Mouse (Mus musculus): ENCODE measurements around the gene Rrp1. TPM values are rescaled to one million over a fixed set of nuclear protein-coding genes. Genes with fewer than 3 reads are reported as not detected.

The Rrp1 gene
- polyA plus RNA-seq, 1 experiment = 42.0 TPM

DNA sequence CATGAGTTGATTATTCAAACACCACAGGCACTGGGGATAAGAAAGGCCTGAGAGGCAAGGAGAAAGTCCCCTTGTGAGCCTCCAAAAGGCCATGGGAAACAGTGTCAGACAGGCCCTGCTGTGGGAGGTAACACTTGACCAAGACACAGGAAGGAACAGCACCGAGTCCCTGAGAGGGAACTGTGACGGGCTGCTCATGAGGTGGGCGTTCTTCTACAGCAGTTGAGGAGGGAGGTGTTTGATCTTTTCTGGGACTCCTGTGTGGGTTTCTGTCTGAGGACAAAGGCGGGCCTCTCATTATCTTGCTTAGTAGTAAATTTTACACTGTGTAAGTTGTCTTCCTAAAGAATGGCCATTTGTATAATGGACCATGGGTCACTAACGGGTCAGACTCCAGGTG is 27.3 kb downstream of the Rrp1 start:
- 83% methylated on average over 5 of the region's 5 CpGs for WGBS
- Histone ChIP-seq H3K27me3 (ENCODE audit: control insufficient read depth, insufficient read depth, low read length) (no peaks in the 10 kb centered on the region), H3K27ac (ENCODE audit: insufficient read depth, low read depth, low read length) (no peak overlapping the region), H3K4me1 (ENCODE audit: control insufficient read depth, insufficient read depth, insufficient read length, low read length) (no peaks in the 10 kb centered on the region; the same call in 1 of the 2 replicates), H3K36me3 (ENCODE audit: control insufficient read depth, insufficient read depth, low read length) (no peaks in the 10 kb centered on the region), H3K4me3 (ENCODE audit: low read depth, low read length) (no peak overlapping the region)
- no peak for TF ChIP-seq POLR2A (IDR thresholded peaks at IDR 0.05; ENCODE audit: low read depth, low read length)
- no peak for TF ChIP-seq CTCF (IDR thresholded peaks at IDR 0.05; ENCODE audit: extremely low read depth, insufficient read length, insufficient replicate concordance, low read depth, low read length)

DNA sequence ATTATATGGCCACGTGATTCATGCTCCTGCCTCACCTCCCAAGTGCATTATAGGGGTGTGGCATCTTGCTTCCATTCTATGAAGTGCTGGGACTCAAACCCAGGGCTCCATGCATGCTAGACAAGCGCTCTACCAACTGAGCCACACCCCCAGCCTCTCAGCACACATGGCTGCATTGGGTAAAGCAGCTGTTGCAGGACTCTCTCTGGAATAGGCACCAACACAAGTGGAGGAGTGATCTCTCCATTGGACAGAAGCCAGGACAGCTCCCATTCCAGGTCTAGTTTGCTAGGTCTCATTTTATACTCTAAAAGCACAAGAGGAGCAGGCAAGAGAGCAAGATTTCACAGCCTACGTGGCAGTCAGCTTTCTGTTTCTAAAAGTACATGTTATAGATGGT is 29.3 kb downstream of the Rrp1 start:
- H3K27ac ChIP-seq (ENCODE audit: insufficient read depth, low read depth, low read length) = no peak overlapping the region
- no peaks in the 10 kb centered on the region for H3K36me3 ChIP-seq (ENCODE audit: control insufficient read depth, insufficient read depth, low read length)
- TF ChIP-seq CTCF (IDR thresholded peaks at IDR 0.05; ENCODE audit: extremely low read depth, insufficient read length, insufficient replicate concordance, low read depth, low read length) = no peak
- no peak for TF ChIP-seq POLR2A (IDR thresholded peaks at IDR 0.05; ENCODE audit: low read depth, low read length)
- H3K4me1 ChIP-seq (ENCODE audit: control insufficient read depth, insufficient read depth, insufficient read length, low read length) = no peaks in the 10 kb centered on the region
- WGBS = 63% methylated on average over 3 of the region's 3 CpGs
- H3K27me3 ChIP-seq (ENCODE audit: control insufficient read depth, insufficient read depth, low read length) = no peaks in the 10 kb centered on the region
- H3K4me3 ChIP-seq (ENCODE audit: low read depth, low read length) = no peak overlapping the region

DNA sequence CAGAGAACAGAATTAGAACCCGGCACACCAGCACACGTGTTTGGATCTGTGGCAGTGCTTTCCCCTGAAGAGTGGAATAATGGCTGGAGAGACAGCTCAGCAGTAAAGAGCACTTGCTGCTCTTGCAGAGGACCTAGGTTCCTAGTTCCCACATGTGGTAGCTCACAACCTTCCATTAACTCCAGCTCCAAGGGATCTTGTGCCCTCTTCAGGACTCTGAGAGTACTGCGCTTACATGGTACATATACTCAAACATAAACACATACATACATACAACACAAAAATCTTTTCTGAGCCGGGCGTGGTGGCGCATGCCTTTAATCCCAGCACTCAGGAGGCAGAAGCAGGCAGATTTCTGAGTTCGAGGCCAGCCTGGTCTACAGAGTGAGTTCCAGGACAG is 34.3 kb downstream of the Rrp1 start:
- Histone ChIP-seq H3K4me1 (ENCODE audit: control insufficient read depth, insufficient read depth, insufficient read length, low read length) (no peaks in the 10 kb centered on the region), H3K27ac (ENCODE audit: insufficient read depth, low read depth, low read length) (no peak overlapping the region), H3K27me3 (ENCODE audit: control insufficient read depth, insufficient read depth, low read length) (no peaks in the 10 kb centered on the region), H3K4me3 (ENCODE audit: low read depth, low read length) (no peak overlapping the region), H3K36me3 (ENCODE audit: control insufficient read depth, insufficient read depth, low read length) (no peaks in the 10 kb centered on the region)
- 98% methylated on average over 7 of the region's 7 CpGs for WGBS
- TF ChIP-seq POLR2A (IDR thresholded peaks at IDR 0.05; ENCODE audit: low read depth, low read length) (no peak), CTCF (IDR thresholded peaks at IDR 0.05; ENCODE audit: extremely low read depth, insufficient read length, insufficient replicate concordance, low read depth, low read length) (no peak)

DNA sequence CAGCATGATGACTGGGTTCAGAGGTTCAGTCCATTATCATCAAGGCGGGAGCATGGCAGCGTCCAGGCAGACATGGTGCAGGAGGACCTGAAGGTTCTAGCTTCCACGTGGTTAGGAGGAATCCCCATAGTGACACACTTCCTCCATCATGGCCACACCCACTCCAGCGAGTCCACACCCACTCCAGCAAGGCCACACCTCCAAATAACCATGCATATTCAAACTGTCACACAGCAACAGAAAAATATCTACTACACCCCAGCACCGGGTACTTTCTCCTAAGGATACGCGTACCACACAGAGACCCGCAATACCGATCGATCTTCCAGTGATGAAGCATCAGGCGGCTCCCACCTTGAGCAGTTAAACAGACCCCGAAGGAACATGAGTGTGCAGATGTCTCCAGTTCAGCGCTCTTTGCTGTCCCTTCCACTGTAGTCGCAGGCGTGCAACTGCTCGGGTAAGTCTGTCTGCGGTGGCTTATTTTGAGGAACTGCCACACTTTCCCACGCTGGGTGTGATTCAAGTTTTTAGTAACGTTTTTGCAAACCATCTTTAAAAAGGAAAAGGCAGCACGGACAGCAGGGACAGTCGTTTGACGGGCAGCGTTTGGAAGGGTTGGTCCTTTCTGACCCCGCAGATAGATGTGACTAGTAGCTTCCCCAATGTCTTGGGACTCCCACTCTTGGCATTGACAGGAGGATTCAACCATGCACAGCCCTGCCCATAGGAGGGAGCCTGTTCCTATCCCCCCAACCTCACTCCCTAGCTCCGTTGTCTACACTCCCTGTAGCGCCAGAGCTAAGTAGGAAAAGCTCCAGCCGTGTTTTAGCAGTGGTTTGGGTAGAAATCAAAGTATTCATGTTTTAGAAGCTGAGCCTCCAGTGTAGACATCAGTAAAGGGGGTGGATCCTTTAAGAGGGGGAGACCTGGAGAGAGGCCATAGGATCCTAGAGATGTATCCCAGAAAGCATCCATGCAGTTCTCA is 39.9 kb downstream of the Rrp1 start:
- Histone ChIP-seq H3K27me3 (ENCODE audit: control insufficient read depth, insufficient read depth, low read length) (no peaks in the 10 kb centered on the region), H3K4me3 (ENCODE audit: low read depth, low read length) (peak overlapping the region; percentile 9; the same call in 1 of the 2 replicates), H3K36me3 (ENCODE audit: control insufficient read depth, insufficient read depth, low read length) (no peaks in the 10 kb centered on the region), H3K4me1 (ENCODE audit: control insufficient read depth, insufficient read depth, insufficient read length, low read length) (peaks cover 7% of the 10 kb centered on the region), H3K27ac (ENCODE audit: insufficient read depth, low read depth, low read length) (no peak overlapping the region)
- TF ChIP-seq POLR2A (IDR thresholded peaks at IDR 0.05; ENCODE audit: low read depth, low read length) (no peak), CTCF (IDR thresholded peaks at IDR 0.05; ENCODE audit: extremely low read depth, insufficient read length, insufficient replicate concordance, low read depth, low read length) (no peak)
- WGBS = 57% methylated on average over 27 of the region's 27 CpGs

DNA sequence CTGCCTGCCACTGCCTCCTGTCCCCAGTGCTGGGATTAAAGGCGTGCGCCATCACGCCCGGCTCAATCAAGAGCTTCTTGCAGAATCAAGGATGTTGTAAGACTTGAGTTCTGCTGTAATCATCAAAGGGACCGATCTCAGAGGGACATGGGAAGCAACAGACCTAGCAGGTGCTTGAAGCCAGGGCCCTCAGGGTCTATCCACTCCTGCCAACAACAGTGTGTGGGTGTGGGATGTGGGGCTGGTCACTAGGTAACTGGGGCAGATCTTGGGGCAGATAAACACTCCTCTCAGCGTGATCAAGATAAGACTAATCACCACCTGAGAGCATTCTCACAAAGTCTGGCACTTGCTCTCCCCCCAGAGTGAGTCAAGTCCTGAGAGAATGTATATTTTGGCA is 41.1 kb downstream of the Rrp1 start:
- Histone ChIP-seq H3K27me3 (ENCODE audit: control insufficient read depth, insufficient read depth, low read length) (no peaks in the 10 kb centered on the region), H3K27ac (ENCODE audit: insufficient read depth, low read depth, low read length) (no peak overlapping the region), H3K4me3 (ENCODE audit: low read depth, low read length) (no peak overlapping the region), H3K4me1 (ENCODE audit: control insufficient read depth, insufficient read depth, insufficient read length, low read length) (peaks cover 15% of the 10 kb centered on the region), H3K36me3 (ENCODE audit: control insufficient read depth, insufficient read depth, low read length) (no peaks in the 10 kb centered on the region)
- TF ChIP-seq CTCF (IDR thresholded peaks at IDR 0.05; ENCODE audit: extremely low read depth, insufficient read length, insufficient replicate concordance, low read depth, low read length) (no peak), POLR2A (IDR thresholded peaks at IDR 0.05; ENCODE audit: low read depth, low read length) (no peak)
- WGBS = 22% methylated on average over 6 of the region's 6 CpGs

DNA sequence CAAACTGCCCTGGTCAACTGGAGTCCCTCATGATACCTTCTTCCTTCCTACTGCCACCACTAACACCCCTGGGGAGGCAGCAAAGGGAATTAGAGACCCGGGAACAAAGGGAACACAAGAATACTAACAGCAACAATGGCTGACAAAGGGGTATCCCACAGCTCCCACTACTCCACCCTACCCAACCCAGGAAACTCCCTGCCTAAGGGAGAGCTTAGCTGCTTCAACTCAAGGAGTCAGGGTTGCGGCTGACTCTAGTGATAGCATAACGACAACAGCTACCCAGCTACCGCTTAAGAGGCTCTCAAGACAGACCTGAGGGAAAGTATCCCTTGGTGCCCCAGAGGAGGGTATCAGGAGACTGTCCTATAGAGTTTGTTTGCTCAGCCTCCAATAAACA is 45.3 kb downstream of the Rrp1 start:
- no peak overlapping the region for H3K27ac ChIP-seq (ENCODE audit: insufficient read depth, low read depth, low read length)
- TF ChIP-seq CTCF (IDR thresholded peaks at IDR 0.05; ENCODE audit: extremely low read depth, insufficient read length, insufficient replicate concordance, low read depth, low read length) = no peak
- TF ChIP-seq POLR2A (IDR thresholded peaks at IDR 0.05; ENCODE audit: low read depth, low read length) = no peak
- 53% methylated on average over 4 of the region's 4 CpGs for whole genome bisulfite sequencing
- no peak overlapping the region for H3K4me3 ChIP-seq (ENCODE audit: low read depth, low read length)
- H3K4me1 ChIP-seq (ENCODE audit: control insufficient read depth, insufficient read depth, insufficient read length, low read length) = peaks cover 18% of the 10 kb centered on the region
- 0 out of 2 replicates have a peak, but pooled peaks cover 4% of the 10 kb centered on the region for H3K27me3 ChIP-seq (ENCODE audit: control insufficient read depth, insufficient read depth, low read length)
- no peaks in the 10 kb centered on the region for H3K36me3 ChIP-seq (ENCODE audit: control insufficient read depth, insufficient read depth, low read length)

DNA sequence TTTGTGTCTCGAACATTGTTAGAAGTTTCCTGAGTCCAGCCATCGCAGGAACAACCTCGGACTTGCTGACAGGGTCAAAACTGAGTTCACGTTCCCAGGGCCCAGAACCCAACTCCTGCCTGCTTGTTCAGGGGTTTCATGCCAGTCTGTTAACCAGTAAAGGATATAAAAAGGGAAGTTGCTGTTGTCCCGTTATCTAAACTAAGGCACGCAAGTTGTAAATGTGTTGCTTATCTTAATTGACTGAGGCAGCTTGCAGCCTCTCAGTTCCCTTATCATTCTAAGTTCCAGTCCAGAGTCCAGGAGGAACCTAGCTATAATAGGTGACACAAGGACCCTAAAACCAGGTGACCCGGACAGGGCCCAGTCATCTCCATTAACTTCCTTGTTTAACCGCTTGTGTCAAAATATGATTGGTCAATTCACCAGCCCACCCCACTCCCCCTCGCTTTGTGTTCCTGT is 46.0 kb downstream of the Rrp1 start:
- no peak overlapping the region for H3K4me3 ChIP-seq (ENCODE audit: low read depth, low read length)
- H3K4me1 ChIP-seq (ENCODE audit: control insufficient read depth, insufficient read depth, insufficient read length, low read length) = peaks cover 13% of the 10 kb centered on the region; the same call in 1 of the 2 replicates
- no peak overlapping the region for H3K27ac ChIP-seq (ENCODE audit: insufficient read depth, low read depth, low read length)
- TF ChIP-seq CTCF (IDR thresholded peaks at IDR 0.05; ENCODE audit: extremely low read depth, insufficient read length, insufficient replicate concordance, low read depth, low read length) (no peak), POLR2A (IDR thresholded peaks at IDR 0.05; ENCODE audit: low read depth, low read length) (no peak)
- WGBS = 13% methylated on average over 9 of the region's 9 CpGs
- 0 out of 2 replicates have a peak, but pooled peaks cover 4% of the 10 kb centered on the region for H3K27me3 ChIP-seq (ENCODE audit: control insufficient read depth, insufficient read depth, low read length)
- no peaks in the 10 kb centered on the region for H3K36me3 ChIP-seq (ENCODE audit: control insufficient read depth, insufficient read depth, low read length)
